Mouse (Mus musculus) yolk sac, embryonic 10.5 days (tissue): ENCODE measurements at regions not wholly inside any gene's neighbourhood (a gene's known extent, or its start where the extent isn't known, plus 50 kb on each side); places are given as distances from the start of the nearest gene placed in this dataset.

Source experiments
- DNase-seq: peaks from one replicate; pipeline ENCODE4 v3.0.0-alpha.2; 2017; ENCODE audit warnings: low spot score

- no peak for DNase-seq
These were observed 109.2 kb upstream of the Fbxo11 start for GRCm38 (mm10) chr17:88174242-88174679.

DNA sequence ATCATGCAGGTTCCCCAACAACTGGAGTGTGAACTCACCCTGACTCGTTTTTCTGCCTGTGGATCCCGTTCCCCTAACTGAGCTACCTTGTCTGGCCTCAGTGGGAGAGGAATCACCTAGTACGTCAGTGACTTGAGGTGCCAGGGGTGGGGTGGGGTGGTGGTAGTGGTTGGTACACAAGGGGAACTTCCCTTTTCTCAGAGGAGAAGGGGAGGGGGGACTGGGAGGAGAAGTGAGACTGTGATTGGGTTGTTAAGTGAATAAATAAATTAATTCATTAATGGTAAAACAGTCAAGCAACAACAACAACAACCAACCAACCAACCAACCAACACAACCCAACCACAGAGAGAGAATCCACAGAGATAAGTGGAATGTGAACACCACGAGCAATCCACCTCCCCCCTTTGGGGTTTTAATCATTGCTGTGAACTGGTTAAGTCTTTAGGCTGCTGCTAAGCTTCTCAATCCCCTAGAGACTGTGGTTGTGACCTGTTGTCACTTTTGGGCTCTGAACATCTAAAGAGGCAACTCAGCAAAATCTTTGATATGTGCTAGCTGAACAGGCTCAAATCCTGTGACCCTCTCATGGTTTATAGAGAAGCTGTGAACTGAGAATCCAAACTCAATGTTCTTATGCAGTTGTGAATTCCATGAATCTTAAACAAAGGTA lies 111.0 kb upstream of the Fbxo11 start:
- no peak for DNase-seq

DNA sequence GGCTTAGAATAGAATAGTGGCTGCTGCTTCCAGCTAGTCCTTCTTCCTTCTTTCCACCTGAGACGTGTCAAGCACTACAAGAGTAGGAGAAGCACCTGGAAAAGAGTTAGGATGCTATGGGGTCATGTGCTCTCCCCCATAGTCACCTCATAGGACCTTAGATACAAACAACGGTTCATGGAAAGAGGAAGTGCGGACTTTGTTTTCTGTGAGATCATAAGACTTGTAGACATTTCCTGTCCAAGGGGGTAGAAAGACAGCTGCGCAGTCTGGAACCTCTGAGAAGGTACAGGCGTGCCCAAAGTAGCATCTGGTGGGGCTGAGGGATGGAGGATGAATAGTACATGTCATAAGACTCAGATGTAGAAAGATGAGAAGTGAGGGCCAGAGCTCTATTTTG lies 125.6 kb upstream of the Fbxo11 start:
- DNase-seq: no peak

DNA sequence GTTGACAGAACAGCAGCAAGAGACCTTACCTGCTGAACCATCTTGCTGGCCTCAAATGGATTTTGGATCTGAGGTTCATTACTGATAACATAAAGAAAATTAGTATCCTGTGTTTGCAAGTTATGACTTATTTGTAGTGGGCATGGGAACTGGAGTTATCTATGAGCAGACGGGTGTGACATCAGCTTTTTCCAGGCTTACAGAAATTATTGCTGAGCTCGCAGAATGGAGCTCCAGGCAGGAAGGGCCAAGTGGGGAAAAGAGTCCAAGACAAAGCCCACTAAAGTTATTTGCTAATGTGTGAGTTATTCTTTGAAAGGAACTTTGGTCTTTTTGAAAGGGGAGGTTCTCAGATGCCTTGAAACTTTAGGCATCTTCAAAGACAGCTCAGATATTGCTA lies 126.4 kb upstream of the Fbxo11 start:
- DNase-seq: no peak

- no peak for DNase-seq
These were observed 127.1 kb upstream of the Fbxo11 start for GRCm38 (mm10) chr17:88191930-88192807.

DNA sequence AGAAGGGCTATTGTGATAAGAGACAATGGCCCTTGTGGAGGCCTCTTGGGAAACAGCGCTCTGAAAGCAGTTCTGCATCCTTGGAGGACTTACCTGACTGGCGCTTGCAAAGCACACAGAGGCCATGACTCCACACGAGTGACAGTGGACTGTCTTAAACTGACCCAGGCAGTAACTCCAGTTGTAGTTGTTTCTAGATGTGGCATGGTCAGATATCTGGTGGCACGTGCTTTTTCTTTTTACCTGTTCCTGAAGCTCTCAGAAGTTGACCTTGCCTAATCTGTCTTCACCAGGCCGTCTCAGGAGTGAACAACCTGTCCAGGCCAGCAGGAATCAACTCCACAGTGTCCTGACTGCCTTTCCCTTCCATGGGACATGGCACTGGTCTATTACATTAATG lies 129.6 kb upstream of the Fbxo11 start:
- no peak for DNase-seq

GRCm38 (mm10) chr17:88195303-88195702 lies 130.2 kb upstream of the Fbxo11 start:
- no peak for DNase-seq

DNA sequence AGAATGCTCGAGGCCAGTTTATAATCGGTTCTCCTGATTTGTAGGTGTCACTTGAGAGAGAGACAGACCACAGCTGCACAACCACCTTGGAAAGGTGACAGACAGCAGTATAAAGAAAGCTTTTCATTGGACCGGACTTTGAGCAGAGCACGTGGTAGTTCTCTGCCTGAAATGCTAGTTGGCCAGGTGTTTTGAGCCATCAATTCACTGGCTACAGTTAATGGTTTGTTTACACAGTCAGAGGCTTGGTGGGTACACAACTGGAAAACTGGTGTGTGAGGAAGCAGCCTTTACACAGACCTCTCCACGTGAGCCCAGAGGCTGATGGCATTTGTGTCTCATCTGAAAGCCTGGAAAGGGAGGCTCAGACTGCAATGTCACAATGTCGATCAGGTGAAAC lies 130.8 kb upstream of the Fbxo11 start:
- no peak for DNase-seq

DNA sequence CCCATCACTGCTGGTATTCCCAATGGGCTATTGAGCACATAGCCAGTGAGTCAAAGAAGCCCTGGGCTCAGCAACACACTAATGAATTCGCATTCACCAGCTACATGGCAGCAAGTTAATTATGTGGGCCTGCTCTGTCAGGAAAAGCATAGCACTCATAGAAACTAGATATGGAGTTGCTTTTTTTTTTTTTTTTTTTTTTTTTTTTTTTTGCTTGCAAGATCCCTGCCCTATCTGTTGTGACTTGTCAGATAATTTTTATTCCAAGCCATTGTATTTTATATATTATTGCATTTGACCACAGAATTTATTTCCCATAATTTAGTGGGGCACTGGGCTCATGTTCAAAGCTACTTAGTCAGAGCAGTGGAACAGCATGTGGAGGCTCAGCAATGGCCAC lies 131.2 kb upstream of the Fbxo11 start:
- DNase-seq: no peak

- no peak for DNase-seq
These were observed 132.3 kb upstream of the Fbxo11 start for GRCm38 (mm10) chr17:88197381-88197780.

DNA sequence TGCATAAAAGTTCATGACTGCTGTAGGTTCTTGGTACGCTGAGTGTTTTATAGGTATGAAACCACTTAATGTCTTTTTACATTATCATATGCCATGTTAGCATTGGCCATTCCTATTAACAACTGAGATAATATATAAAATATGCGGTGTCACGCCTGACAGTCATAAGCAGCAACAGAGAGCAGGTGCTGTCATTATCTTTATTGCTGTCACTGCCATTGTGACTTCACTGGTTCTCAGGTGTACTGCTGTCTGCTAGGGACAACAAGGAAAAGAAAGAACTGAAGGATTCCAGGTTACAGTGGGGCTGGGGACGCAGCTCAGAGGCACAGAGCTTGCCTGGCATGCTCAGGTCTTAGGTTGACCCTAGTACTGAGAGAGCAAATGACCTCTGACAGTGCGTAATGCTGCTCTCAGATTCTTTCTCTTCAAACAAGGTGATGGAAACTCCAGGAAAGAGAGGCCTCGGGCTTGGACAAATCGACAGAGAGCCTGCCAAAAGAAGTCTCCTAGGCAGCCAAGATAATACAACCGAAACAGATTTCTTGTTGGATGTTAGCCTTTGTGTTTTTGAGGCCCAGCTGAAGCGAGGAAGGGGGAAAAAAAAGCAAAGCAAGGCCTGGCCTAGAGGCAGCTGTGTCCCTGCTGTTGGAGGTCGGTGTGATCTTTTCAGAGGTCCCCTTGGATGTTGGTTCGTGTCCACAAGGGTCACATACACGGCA lies 136.3 kb upstream of the Fbxo11 start:
- no peak for DNase-seq

- no peak for DNase-seq
These were observed 137.1 kb upstream of the Fbxo11 start for GRCm38 (mm10) chr17:88202214-88202613.

DNA sequence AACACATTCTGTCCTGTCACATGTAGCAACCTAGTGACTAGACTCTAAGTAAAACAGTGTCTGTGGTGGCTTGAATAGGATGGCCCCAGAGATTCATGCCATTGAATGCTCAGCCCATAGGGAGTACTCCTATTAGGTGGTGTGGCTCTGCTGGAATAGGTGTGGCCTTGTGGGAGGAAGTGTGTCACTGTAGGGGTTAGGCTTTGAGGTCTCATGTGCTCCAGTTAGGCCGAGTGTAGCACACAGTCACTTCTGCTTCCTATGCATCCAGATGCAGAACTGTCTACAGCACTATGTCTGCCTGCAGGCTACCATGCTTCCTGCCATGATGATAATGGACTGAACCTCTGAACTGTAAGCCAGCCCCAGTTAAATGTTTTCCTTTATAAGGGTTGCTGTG lies 144.5 kb upstream of the Fbxo11 start:
- DNase-seq: no peak

DNA sequence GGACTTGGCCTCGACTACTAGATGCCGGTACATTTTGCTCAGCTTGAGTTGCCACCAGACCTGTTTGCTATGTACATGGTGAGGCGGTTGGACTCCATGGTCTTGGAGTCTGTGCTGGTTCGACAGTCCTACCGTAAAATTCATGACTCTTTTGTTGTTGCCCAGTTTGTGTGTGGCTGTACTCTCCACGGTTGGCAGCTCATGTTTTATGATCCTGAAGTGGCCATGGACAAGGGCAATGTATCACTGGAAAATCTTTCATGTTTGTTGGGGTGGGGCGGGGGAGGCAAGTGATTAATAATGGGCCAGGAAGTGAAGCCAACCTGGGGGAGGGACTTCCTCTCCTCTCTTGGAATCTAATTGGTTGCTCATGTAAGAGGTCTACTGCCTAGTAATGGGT lies 147.0 kb upstream of the Fbxo11 start:
- DNase-seq: no peak

GRCm38 (mm10) chr17:88214746-88215145 lies 149.7 kb upstream of the Fbxo11 start:
- DNase-seq: no peak

DNA sequence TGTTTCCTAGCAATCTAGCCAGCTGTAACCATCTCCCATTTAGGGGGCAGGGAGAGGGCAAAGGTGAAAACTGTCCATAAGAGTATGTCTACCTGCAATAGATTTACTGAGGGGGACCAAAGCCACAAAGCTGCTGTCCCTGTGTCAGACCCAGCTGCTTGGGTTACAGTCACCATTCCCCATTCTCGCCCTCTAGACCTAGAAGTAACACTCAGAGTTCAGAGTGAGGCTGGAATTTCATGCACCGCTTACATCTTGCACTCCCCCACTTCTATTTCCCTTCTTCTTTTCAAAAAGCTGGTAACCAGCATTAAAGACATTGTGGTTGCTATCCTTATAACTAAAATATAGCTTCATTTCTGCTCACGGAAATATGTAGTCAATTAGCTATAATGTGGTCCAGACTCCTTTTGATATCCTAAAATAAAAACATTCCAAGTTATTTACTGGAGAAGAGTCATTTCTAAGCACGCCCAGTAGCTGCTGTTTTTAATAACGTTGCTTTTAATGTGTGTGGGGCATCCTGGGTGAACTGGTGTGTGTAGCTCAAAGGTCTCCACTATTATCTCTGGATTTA lies 157.4 kb upstream of the Fbxo11 start:
- no peak for DNase-seq

GRCm38 (mm10) chr17:88240476-88240875 lies 175.4 kb upstream of the Fbxo11 start:
- no peak for DNase-seq

DNA sequence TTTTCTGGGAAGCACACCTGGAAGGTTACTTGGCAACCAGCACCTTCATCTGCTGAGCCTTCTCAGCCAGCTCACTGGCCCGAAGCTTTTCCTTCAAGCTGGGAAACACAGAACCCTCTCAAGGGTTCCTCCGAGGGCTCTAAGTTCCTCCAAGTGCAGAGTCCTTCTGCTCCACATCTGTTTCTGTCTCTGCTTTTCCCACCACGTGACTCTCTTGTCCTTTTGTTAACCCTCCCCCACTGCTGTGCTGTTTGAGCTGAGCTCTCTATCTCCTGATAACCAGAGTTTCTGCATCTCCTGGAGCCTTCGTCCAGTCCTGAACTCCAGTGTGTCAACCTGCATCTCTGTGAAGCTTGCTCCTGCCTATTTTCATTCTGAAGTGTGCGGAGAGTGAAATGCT lies 183.5 kb upstream of the Fbxo11 start:
- no peak for DNase-seq

- peak; percentile 66 for DNase-seq
These were observed 186.9 kb upstream of the Fbxo11 start for GRCm38 (mm10) chr17:88251949-88252521.

- DNase-seq: peak; percentile 74
These were observed 184.5 kb upstream of the Foxn2 start for GRCm38 (mm10) chr17:88255744-88256598.
